Mouse (Mus musculus) megakaryocyte, embryonic 14.5 days (primary cell): ENCODE data around the gene Sgtb. TPM values are rescaled to one million over a fixed set of nuclear protein-coding genes. Genes with fewer than 3 reads are reported as not detected.

Source experiments
- H3K27me3 ChIP-seq: replicated peaks from 2 replicates; pipeline ENCODE3; 2012; ENCODE audit warnings: inconsistent platforms
- H3K36me3 ChIP-seq: replicated peaks from 2 replicates; pipeline ENCODE3; 2012; ENCODE audit warnings: low read length, inconsistent platforms, mixed read lengths
- H3K4me1 ChIP-seq: 2 replicates; pipeline ENCODE4 v1.6.1; 2012; ENCODE audit warnings: inconsistent platforms
- H3K4me3 ChIP-seq: replicated peaks from 2 replicates; pipeline ENCODE3; 2012; ENCODE audit warnings: moderate library complexity, mild to moderate bottlenecking, inconsistent platforms
- H3K9me3 ChIP-seq: 2 replicates; pipeline ENCODE4 v1.6.1; 2012; ENCODE audit warnings: inconsistent platforms
- FLI1 ChIP-seq: IDR thresholded peaks from 2 replicates; pipeline ENCODE4 v1.6.1; 2012; ENCODE audit warnings: low read length, inconsistent platforms, mixed read lengths
- GATA1 ChIP-seq: IDR thresholded peaks from 3 replicates; pipeline ENCODE4 v1.6.1; 2012; ENCODE audit warnings: mixed read lengths, low read length, inconsistent platforms, borderline replicate concordance
- polyA plus RNA-seq: library from polyadenylated mRNA; stranded (reverse); fragments of >175 nt; gene quantifications from 2 replicates; pipeline ENCODE4 v1.2.3, GENCODE M21; 2012; ENCODE audit warnings: low replicate concordance; ENCODE audit not compliant: insufficient read depth

Sgtb gene
- polyA plus RNA-seq, 1 experiment: 0.44 TPM

- Histone ChIP-seq H3K36me3 (peaks cover 25% of the 10 kb centered on the region), H3K27me3 (peaks cover 15% of the 10 kb centered on the region), H3K4me1 (peaks cover 11% of the 10 kb centered on the region), H3K4me3 (peak overlapping the region; percentile 96), H3K9me3 (no peaks in the 10 kb centered on the region)
- TF ChIP-seq FLI1 (no peak), GATA1 (no peak)
Measured at GRCm38 (mm10) chr13:104109816-104110521, 428 bp downstream of the Sgtb start.

GRCm38 (mm10) chr13:104110526-104110925 lies 985 bp downstream of the Sgtb start:
- no peaks in the 10 kb centered on the region for H3K9me3 ChIP-seq
- H3K36me3 ChIP-seq: peaks cover 19% of the 10 kb centered on the region

DNA sequence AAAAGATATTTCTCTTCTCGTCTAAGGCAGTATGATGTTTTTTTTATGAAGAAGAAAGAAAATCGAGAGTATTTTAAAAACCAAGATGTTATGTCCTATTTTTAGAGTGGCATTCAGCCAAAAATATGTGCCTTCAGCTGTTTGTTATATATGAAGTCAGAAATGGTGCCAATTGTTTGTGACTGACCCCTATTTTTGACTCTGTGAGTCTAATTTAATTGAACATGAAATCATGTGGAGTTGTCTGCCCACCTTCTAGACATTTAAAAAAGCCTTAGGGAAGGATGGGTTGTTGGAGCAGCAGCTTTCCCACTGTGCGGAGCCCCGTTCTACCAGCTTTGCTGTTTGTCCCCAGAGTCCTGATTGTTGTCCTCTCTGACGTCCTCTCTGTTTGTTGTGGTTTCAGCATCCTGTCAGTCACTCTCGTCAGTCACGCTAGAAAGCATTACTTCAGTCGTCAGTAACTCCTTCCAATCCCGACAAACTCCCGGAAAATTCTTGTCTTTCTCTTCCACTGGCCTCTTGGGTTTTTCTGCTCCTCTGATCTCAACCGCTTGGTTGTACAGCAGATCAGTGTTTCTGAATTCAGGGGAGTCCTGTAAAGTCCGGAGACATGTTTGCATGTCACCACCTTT lies 2.8 kb downstream of the Sgtb start:
- TF ChIP-seq FLI1 (no peak), GATA1 (no peak)
- H3K36me3 ChIP-seq: peaks cover under 1% of the 10 kb centered on the region
- H3K9me3 ChIP-seq: no peaks in the 10 kb centered on the region
- no peak overlapping the region for H3K4me3 ChIP-seq
- H3K27me3 ChIP-seq: peaks cover 15% of the 10 kb centered on the region
- peaks cover 11% of the 10 kb centered on the region for H3K4me1 ChIP-seq

More at GRCm38 (mm10) chr13:104110526-104110925, 985 bp downstream of the Sgtb start:
- H3K4me1 ChIP-seq: peaks cover 11% of the 10 kb centered on the region
- no peak for TF ChIP-seq FLI1
- TF ChIP-seq GATA1: no peak
- peaks cover 15% of the 10 kb centered on the region for H3K27me3 ChIP-seq
- peak overlapping the region; percentile 96 for H3K4me3 ChIP-seq

GRCm38 (mm10) chr13:104113782-104114181 lies 4.2 kb downstream of the Sgtb start:
- TF ChIP-seq FLI1 (no peak), GATA1 (no peak)
- no peaks in the 10 kb centered on the region for H3K36me3 ChIP-seq
- H3K4me1 ChIP-seq: peaks cover 8% of the 10 kb centered on the region
- no peak overlapping the region for H3K4me3 ChIP-seq
- H3K9me3 ChIP-seq: no peaks in the 10 kb centered on the region
- H3K27me3 ChIP-seq: peaks cover 15% of the 10 kb centered on the region

GRCm38 (mm10) chr13:104114827-104115226 lies 5.3 kb downstream of the Sgtb start:
- peaks cover 6% of the 10 kb centered on the region for H3K4me1 ChIP-seq
- H3K27me3 ChIP-seq: peaks cover 17% of the 10 kb centered on the region
- no peaks in the 10 kb centered on the region for H3K36me3 ChIP-seq
- TF ChIP-seq GATA1 (no peak), FLI1 (no peak)
- no peak overlapping the region for H3K4me3 ChIP-seq
- no peaks in the 10 kb centered on the region for H3K9me3 ChIP-seq

DNA sequence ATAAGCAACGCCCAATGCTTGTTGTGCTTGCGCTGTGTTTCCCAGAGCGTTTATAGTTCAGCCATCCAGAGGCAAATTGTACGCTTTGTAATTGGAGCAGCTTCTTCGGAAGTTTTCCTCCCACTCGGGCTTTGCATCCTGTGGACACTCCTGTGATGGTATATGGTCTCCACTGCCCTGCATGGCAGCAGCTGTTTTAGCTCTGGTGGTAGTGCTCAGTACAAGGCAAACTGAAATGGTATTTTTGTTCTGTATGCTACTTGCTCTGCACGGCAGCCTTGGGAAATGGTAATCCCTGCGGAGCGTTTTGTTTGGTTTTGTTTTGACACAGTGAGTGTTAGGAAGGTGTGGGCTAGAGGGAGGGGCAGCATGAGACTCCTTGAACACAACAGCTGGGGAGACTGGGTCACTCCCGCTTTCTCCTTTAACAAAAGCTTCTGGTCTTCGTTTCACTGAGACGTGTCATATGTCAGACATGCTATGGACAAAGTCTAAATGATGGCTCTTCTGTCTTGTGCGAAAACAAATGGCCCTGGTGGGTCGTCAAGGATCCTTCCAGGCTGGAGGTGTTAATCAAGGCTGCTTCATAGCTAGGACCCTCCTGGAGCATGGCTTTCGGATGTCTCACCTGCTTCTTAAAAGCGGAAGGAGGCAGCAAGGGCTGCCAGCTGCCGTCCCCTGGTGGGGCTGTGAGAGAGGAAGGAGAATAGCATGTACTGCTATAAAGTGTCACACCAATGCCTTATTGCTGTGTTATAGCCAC lies 12.7 kb downstream of the Sgtb start:
- TF ChIP-seq GATA1: no peak
- Histone ChIP-seq H3K27me3 (peaks cover 4% of the 10 kb centered on the region), H3K4me1 (no peaks in the 10 kb centered on the region), H3K36me3 (no peaks in the 10 kb centered on the region), H3K9me3 (no peaks in the 10 kb centered on the region), H3K4me3 (no peak overlapping the region)

GRCm38 (mm10) chr13:104123662-104124381 lies 14.3 kb downstream of the Sgtb start:
- no peaks in the 10 kb centered on the region for H3K36me3 ChIP-seq
- peaks cover 4% of the 10 kb centered on the region for H3K27me3 ChIP-seq
- no peaks in the 10 kb centered on the region for H3K4me1 ChIP-seq
- TF ChIP-seq FLI1: no peak
- no peak for TF ChIP-seq GATA1
- H3K9me3 ChIP-seq: no peaks in the 10 kb centered on the region
- no peak overlapping the region for H3K4me3 ChIP-seq

DNA sequence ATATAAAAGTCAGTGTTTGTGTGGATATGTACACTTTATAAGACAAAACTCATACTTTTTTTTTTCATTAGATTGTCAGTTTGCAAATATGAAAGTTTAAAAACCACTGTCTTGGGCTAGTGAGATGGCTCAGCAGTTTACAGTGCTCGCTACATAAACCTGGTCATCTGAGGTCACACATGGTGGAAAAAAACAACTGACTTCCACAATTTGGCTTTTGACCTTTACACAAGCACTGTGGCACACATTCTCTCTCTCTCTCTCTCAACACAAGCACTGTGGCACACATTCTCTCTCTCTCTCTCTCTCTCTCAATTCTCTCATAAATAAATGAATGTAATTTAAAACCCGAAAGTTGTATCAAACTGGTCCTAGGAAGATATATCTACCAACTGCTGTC lies 23.0 kb downstream of the Sgtb start:
- TF ChIP-seq GATA1 (no peak), FLI1 (no peak)
- no peaks in the 10 kb centered on the region for H3K36me3 ChIP-seq
- H3K4me1 ChIP-seq: no peaks in the 10 kb centered on the region
- H3K27me3 ChIP-seq: no peaks in the 10 kb centered on the region
- no peak overlapping the region for H3K4me3 ChIP-seq
- H3K9me3 ChIP-seq: no peaks in the 10 kb centered on the region

- TF ChIP-seq FLI1: no peak
- TF ChIP-seq GATA1: no peak
- no peaks in the 10 kb centered on the region for H3K9me3 ChIP-seq
- peaks cover 4% of the 10 kb centered on the region for H3K4me1 ChIP-seq
- no peaks in the 10 kb centered on the region for H3K36me3 ChIP-seq
- H3K4me3 ChIP-seq: no peak overlapping the region
- H3K27me3 ChIP-seq: no peaks in the 10 kb centered on the region
Measured at GRCm38 (mm10) chr13:104134510-104135085, 25.1 kb downstream of the Sgtb start.
